Mouse (Mus musculus): Measurements from ENCODE around the gene Dnajb12.

- TF ChIP-seq GATA1 (IDR thresholded peaks at IDR 0.05; ENCODE audit: borderline replicate concordance, low read length) (no peak), FLI1 (IDR thresholded peaks at IDR 0.05; ENCODE audit: low read length) (no peak)
These were observed 36.2 kb upstream of the Dnajb12 start for GRCm38 (mm10) chr10:59843125-59843524.

Measured in megakaryocyte, embryonic 14.5 days (primary cell).